Mouse (Mus musculus) spleen, adult 2 months (tissue): ENCODE measurements at regions not wholly inside any gene's neighbourhood (a gene's known extent, or its start where the extent isn't known, plus 50 kb on each side); places are given as distances from the start of the nearest gene placed in this dataset.

ENCODE experiments used
- DNase-seq, 2 experiments: peaks; one replicate each; pipeline versions ENCODE4 v3.0.0 to v3.0.0-alpha.2; 2012 to 2021; ENCODE audit warnings: low spot score in 2 of 2, low read depth in 1 of 2
- H3K27ac ChIP-seq: fragments of 200-500 bp; 2 replicates; pipeline ENCODE4 v1.5.1; 2012; ENCODE audit warnings: low read length, inconsistent platforms; ENCODE audit not compliant: insufficient read depth
- H3K27me3 ChIP-seq: fragments of 200-500 bp; 2 replicates; pipeline ENCODE4 v1.6.1; 2012; ENCODE audit warnings: mild to moderate bottlenecking, moderate library complexity, low read length, inconsistent platforms; ENCODE audit not compliant: control insufficient read depth, insufficient read depth
- H3K36me3 ChIP-seq: fragments of 200-500 bp; 2 replicates; pipeline ENCODE4 v1.6.1; 2012; ENCODE audit warnings: mild to moderate bottlenecking, low read length, inconsistent platforms; ENCODE audit not compliant: control insufficient read depth, insufficient read depth
- H3K4me1 ChIP-seq: fragments of 200-500 bp; 2 replicates; pipeline ENCODE4 v1.6.1; 2011; ENCODE audit warnings: inconsistent platforms; ENCODE audit not compliant: control insufficient read depth, insufficient read depth, insufficient read length
- H3K4me3 ChIP-seq: fragments of 200-500 bp; 2 replicates; pipeline ENCODE4 v1.5.1; 2011; ENCODE audit warnings: mild to moderate bottlenecking, inconsistent platforms; ENCODE audit not compliant: insufficient read depth, insufficient read length; ENCODE audit errors: extremely low read depth
- CTCF ChIP-seq: fragments of 200-500 bp; IDR thresholded peaks from 2 replicates; pipeline ENCODE4 v1.5.1; 2011; ENCODE audit warnings: mild to moderate bottlenecking, inconsistent platforms; ENCODE audit not compliant: insufficient read depth, insufficient read length, insufficient replicate concordance; ENCODE audit errors: extremely low read depth
- POLR2A ChIP-seq: fragments of 200-500 bp; IDR thresholded peaks from 2 replicates; pipeline ENCODE4 v1.6.1; 2011; ENCODE audit warnings: low read depth, low read length, inconsistent platforms
- WGBS: fragments of 180-500 bp; shearing (Covaris S2); methylation state at CpG from one replicate; pipeline ENCODE4 v1.1.7; 2018; 5-methylcytosine and 5-hydroxymethylcytosine counted together

GRCm38 (mm10) chr13:60459002-60459401, 142.7 kb upstream of the Dapk1 start:
- DNase-seq = no peak

GRCm38 (mm10) chr13:60466553-60467313, 135.0 kb upstream of the Dapk1 start:
- Histone ChIP-seq H3K27ac (no peak overlapping the region), H3K4me1 (no peaks in the 10 kb centered on the region), H3K4me3 (no peak overlapping the region), H3K36me3 (no peaks in the 10 kb centered on the region), H3K27me3 (no peaks in the 10 kb centered on the region)
- WGBS = 89% methylated on average over 5 of the region's 5 CpGs
- no peak for DNase-seq
- TF ChIP-seq CTCF (no peak), POLR2A (no peak)

More at GRCm38 (mm10) chr13:60459002-60459401, 142.7 kb upstream of the Dapk1 start:
- TF ChIP-seq CTCF (no peak), POLR2A (no peak)
- 84% methylated on average over 5 of the region's 5 CpGs for WGBS
- no peaks in the 10 kb centered on the region for H3K4me1 ChIP-seq
- H3K4me3 ChIP-seq = no peak overlapping the region
- no peaks in the 10 kb centered on the region for H3K36me3 ChIP-seq
- H3K27ac ChIP-seq = no peak overlapping the region
- no peaks in the 10 kb centered on the region for H3K27me3 ChIP-seq

- TF ChIP-seq CTCF (no peak), POLR2A (no peak)
- Histone ChIP-seq H3K27ac (no peak overlapping the region), H3K27me3 (no peaks in the 10 kb centered on the region), H3K36me3 (no peaks in the 10 kb centered on the region), H3K4me1 (no peaks in the 10 kb centered on the region), H3K4me3 (no peak overlapping the region)
- WGBS = 26% methylated on average over 11 of the region's 11 CpGs
- peak in 1 of 2 experiments; percentile 9 for DNase-seq
Observed at GRCm38 (mm10) chr13:60467821-60468579, 133.7 kb upstream of the Dapk1 start.

GRCm38 (mm10) chr13:60470426-60471398, 131.0 kb upstream of the Dapk1 start:
- Histone ChIP-seq H3K36me3 (no peaks in the 10 kb centered on the region), H3K4me1 (no peaks in the 10 kb centered on the region), H3K4me3 (no peak overlapping the region), H3K27me3 (no peaks in the 10 kb centered on the region), H3K27ac (no peak overlapping the region)
- WGBS = 80% methylated on average over 17 of the region's 17 CpGs
- TF ChIP-seq CTCF = no peak
- no peak for TF ChIP-seq POLR2A
- no peak for DNase-seq

- WGBS = 86% methylated on average over 5 of the region's 5 CpGs
- Histone ChIP-seq H3K4me1 (no peaks in the 10 kb centered on the region), H3K36me3 (no peaks in the 10 kb centered on the region), H3K27me3 (no peaks in the 10 kb centered on the region), H3K4me3 (no peak overlapping the region), H3K27ac (no peak overlapping the region)
- TF ChIP-seq CTCF = no peak
- TF ChIP-seq POLR2A = no peak
- DNase-seq = no peak
Observed at GRCm38 (mm10) chr13:60471602-60472001, 130.1 kb upstream of the Dapk1 start.

GRCm38 (mm10) chr13:60476366-60476765, 125.4 kb upstream of the Dapk1 start:
- Histone ChIP-seq H3K27ac (no peak overlapping the region), H3K4me3 (no peak overlapping the region), H3K27me3 (no peaks in the 10 kb centered on the region), H3K4me1 (no peaks in the 10 kb centered on the region), H3K36me3 (no peaks in the 10 kb centered on the region)
- DNase-seq = no peak
- TF ChIP-seq POLR2A (no peak), CTCF (no peak)
- WGBS = 80% methylated on average over 2 of the region's 2 CpGs
